Mouse (Mus musculus) intestine, embryonic 16.5 days (tissue): ENCODE results near the gene Tmem199. TPM values are rescaled to one million over a fixed set of nuclear protein-coding genes. Genes with fewer than 3 reads are reported as not detected.

Experiments used
- ATAC-seq: fragments of 200-750 bp; cut with Nextera tagmentation; 2 replicates; pipeline ENCODE4 v1.8.0; 2017; ENCODE audit warnings: moderate TSS enrichment, moderate library complexity
- H3K27ac ChIP-seq: fragments of 300-500 bp; sonication (generic); 2 replicates; pipeline ENCODE4 v1.5.1; 2014; ENCODE audit warnings: mild to moderate bottlenecking, low read length
- H3K27me3 ChIP-seq: fragments of 300-500 bp; sonication (generic); replicated peaks from 2 replicates; pipeline ENCODE4 v1.6.1; 2014; ENCODE audit warnings: low read length, control low read depth, mixed read lengths; ENCODE audit not compliant: control insufficient read depth, insufficient read depth
- H3K36me3 ChIP-seq: fragments of 300-500 bp; sonication (generic); 2 replicates; pipeline ENCODE4 v1.6.1; 2014; ENCODE audit warnings: low read length, control low read depth; ENCODE audit not compliant: control insufficient read depth, insufficient read depth
- H3K4me1 ChIP-seq: fragments of 300-500 bp; sonication (generic); 2 replicates; pipeline ENCODE4 v1.6.1; 2014; ENCODE audit warnings: low read length, control low read depth, mixed read lengths; ENCODE audit not compliant: control insufficient read depth, insufficient read depth
- H3K4me2 ChIP-seq: fragments of 300-500 bp; sonication (generic); 2 replicates; pipeline ENCODE4 v1.6.1; 2014; ENCODE audit warnings: low read depth, low read length, control low read depth
- H3K4me3 ChIP-seq: fragments of 300-500 bp; sonication (generic); 2 replicates; pipeline ENCODE4 v1.5.1; 2014; ENCODE audit warnings: mild to moderate bottlenecking, low read length
- H3K9ac ChIP-seq: fragments of 300-500 bp; sonication (generic); 2 replicates; pipeline ENCODE4 v1.6.1; 2014; ENCODE audit warnings: low read depth, low read length
- H3K9me3 ChIP-seq: fragments of 300-500 bp; sonication (generic); 2 replicates; pipeline ENCODE4 v1.6.1; 2016; ENCODE audit warnings: low read length, control low read depth; ENCODE audit not compliant: control insufficient read depth
- WGBS: fragments of 180-500 bp; shearing (Covaris S2); extraction: QIAGEN DNeasy Blood & Tissue Kit; methylation state at CpG from one replicate; pipeline ENCODE4 v1.1.7; 2014; 5-methylcytosine and 5-hydroxymethylcytosine counted together
- polyA plus RNA-seq: library from polyadenylated mRNA; unstranded; fragments of >200 nt; fragmentation: Nextera tagmentation; extraction: Ambion mirVana; gene quantifications from 2 replicates; pipeline ENCODE4 v1.2.1, GENCODE M21; 2015

Gene Tmem199
- polyA plus RNA-seq, 1 experiment from 2014 or later: 62.2 TPM

GRCm38 (mm10) chr11:78467515-78467914 lies 44.5 kb downstream of the Tmem199 start:
- Histone ChIP-seq H3K4me2 (no peak overlapping the region), H3K27me3 (no peaks in the 10 kb centered on the region), H3K27ac (no peak overlapping the region), H3K9ac (no peak overlapping the region), H3K4me1 (peaks cover 22% of the 10 kb centered on the region), H3K36me3 (no peaks in the 10 kb centered on the region), H3K4me3 (no peak overlapping the region), H3K9me3 (no peaks in the 10 kb centered on the region)
- WGBS: 78% methylated on average over 7 of the region's 7 CpGs
- no peak for ATAC-seq

- peak overlapping the region; percentile 69 for H3K4me2 ChIP-seq
- no peaks in the 10 kb centered on the region for H3K36me3 ChIP-seq
- WGBS: 68% methylated on average over 23 of the region's 23 CpGs
- H3K4me3 ChIP-seq: peak overlapping the region; percentile 65
- H3K27ac ChIP-seq: peak overlapping the region; percentile 82; the same call in 1 of the 2 replicates
- H3K9ac ChIP-seq: peak overlapping the region; percentile 77
- ATAC-seq: 0 out of 2 replicates have a peak, but pooled peaks have one; percentile 0
- H3K4me1 ChIP-seq: peaks cover 22% of the 10 kb centered on the region
- no peaks in the 10 kb centered on the region for H3K27me3 ChIP-seq
- peaks cover 5% of the 10 kb centered on the region; the same call in 1 of the 2 replicates for H3K9me3 ChIP-seq
Measured at GRCm38 (mm10) chr11:78466242-78466912, 45.6 kb downstream of the Tmem199 start.

- Histone ChIP-seq H3K4me1 (peaks cover 22% of the 10 kb centered on the region), H3K36me3 (no peaks in the 10 kb centered on the region), H3K4me2 (peak within 1 kb of the TSS; percentile 69), H3K9ac (peak within 1 kb of the TSS; percentile 77), H3K27ac (peak within 1 kb of the TSS; percentile 82), H3K9me3 (peaks cover 5% of the 10 kb centered on the region; the same call in 1 of the 2 replicates), H3K27me3 (no peaks in the 10 kb centered on the region), H3K4me3 (peak within 1 kb of the TSS; percentile 65)
- WGBS: under 1% methylated on average over 41 of the region's 41 CpGs
- peak; percentile 92 for ATAC-seq
Measured at GRCm38 (mm10) chr11:78465568-78466180, 46.3 kb downstream of the Tmem199 start, which contains the start of gene Slc46a1. Slc46a1 (plus strand) TSS chr11:78465697.

GRCm38 (mm10) chr11:78465116-78465515 lies 46.9 kb downstream of the Tmem199 start:
- peak overlapping the region; percentile 69 for H3K4me2 ChIP-seq
- H3K27me3 ChIP-seq: no peaks in the 10 kb centered on the region
- peak overlapping the region; percentile 65 for H3K4me3 ChIP-seq
- H3K9me3 ChIP-seq: peaks cover 5% of the 10 kb centered on the region; the same call in 1 of the 2 replicates
- WGBS: 27% methylated on average over 9 of the region's 9 CpGs
- H3K27ac ChIP-seq: no peak overlapping the region
- H3K9ac ChIP-seq: peak overlapping the region; percentile 77; the same call in 1 of the 2 replicates
- H3K36me3 ChIP-seq: no peaks in the 10 kb centered on the region
- no peak for ATAC-seq
- H3K4me1 ChIP-seq: peaks cover 22% of the 10 kb centered on the region

GRCm38 (mm10) chr11:78463286-78464036 lies 48.5 kb downstream of the Tmem199 start:
- WGBS: 45% methylated on average over 13 of the region's 13 CpGs
- Histone ChIP-seq H3K4me3 (no peak overlapping the region), H3K36me3 (no peaks in the 10 kb centered on the region), H3K9me3 (peaks cover 5% of the 10 kb centered on the region; the same call in 1 of the 2 replicates), H3K9ac (no peak overlapping the region), H3K27me3 (no peaks in the 10 kb centered on the region), H3K4me2 (peak overlapping the region; percentile 13; the same call in 1 of the 2 replicates), H3K4me1 (peaks cover 22% of the 10 kb centered on the region), H3K27ac (no peak overlapping the region)
- ATAC-seq: peak; percentile 50

GRCm38 (mm10) chr11:78462669-78463068 lies 49.3 kb downstream of the Tmem199 start:
- Histone ChIP-seq H3K4me2 (no peak overlapping the region), H3K27ac (no peak overlapping the region), H3K4me3 (no peak overlapping the region), H3K9me3 (peaks cover 5% of the 10 kb centered on the region; the same call in 1 of the 2 replicates), H3K27me3 (no peaks in the 10 kb centered on the region), H3K4me1 (peaks cover 22% of the 10 kb centered on the region), H3K9ac (no peak overlapping the region), H3K36me3 (no peaks in the 10 kb centered on the region)
- WGBS: 58% methylated on average over 5 of the region's 5 CpGs
- ATAC-seq: peak; percentile 49; the same call in 1 of the 2 replicates

- Histone ChIP-seq H3K9ac (no peak overlapping the region), H3K36me3 (no peaks in the 10 kb centered on the region), H3K4me2 (no peak overlapping the region), H3K9me3 (peaks cover 5% of the 10 kb centered on the region; the same call in 1 of the 2 replicates), H3K27ac (no peak overlapping the region), H3K4me3 (no peak overlapping the region), H3K27me3 (no peaks in the 10 kb centered on the region), H3K4me1 (peaks cover 22% of the 10 kb centered on the region)
- WGBS: 64% methylated on average over 1 of the region's 1 CpGs
- ATAC-seq: no peak
Measured at GRCm38 (mm10) chr11:78461894-78462293, 50.1 kb downstream of the Tmem199 start.

- no peak for ATAC-seq
- H3K4me2 ChIP-seq: no peak overlapping the region
Measured at GRCm38 (mm10) chr11:78458740-78459139, 53.2 kb downstream of the Tmem199 start.

More at GRCm38 (mm10) chr11:78458740-78459139, 53.2 kb downstream of the Tmem199 start:
- Histone ChIP-seq H3K36me3 (no peaks in the 10 kb centered on the region), H3K27me3 (no peaks in the 10 kb centered on the region), H3K9me3 (peaks cover 5% of the 10 kb centered on the region; the same call in 1 of the 2 replicates), H3K4me1 (peaks cover 2% of the 10 kb centered on the region), H3K9ac (no peak overlapping the region), H3K4me3 (no peak overlapping the region), H3K27ac (no peak overlapping the region)
- 84% methylated on average over 17 of the region's 17 CpGs for WGBS
